Mouse (Mus musculus): ENCODE results near the gene Trpv3. TPM values are rescaled to one million over a fixed set of nuclear protein-coding genes. Genes with fewer than 3 reads are reported as not detected.
"Not testable (repeated sequence)": the region's sequence is repeated elsewhere in the genome, so short reads cannot be mapped to it uniquely, and the experiment has no call there.

Gene Trpv3
- polyA plus RNA-seq, 1 experiment, result not detected

DNA sequence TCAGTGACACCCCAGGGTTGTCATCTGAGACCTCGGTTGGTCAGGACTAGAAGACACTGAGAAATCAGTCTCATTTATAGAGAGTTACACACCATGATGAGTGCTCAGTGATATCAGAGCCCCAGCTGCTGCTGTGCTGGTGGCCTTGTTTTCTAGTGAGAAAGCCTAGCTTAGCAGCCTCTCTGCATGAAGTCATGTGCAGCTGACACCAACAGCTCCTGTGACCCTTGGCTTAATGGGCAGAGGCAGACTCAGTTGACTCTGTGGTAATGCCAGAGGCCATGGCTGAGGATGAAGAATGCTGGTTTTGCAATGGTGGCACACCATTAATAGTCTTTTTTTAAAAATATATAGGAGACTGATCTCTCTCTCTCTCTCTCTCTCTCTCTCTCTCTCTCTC is 22.4 kb downstream of the Trpv3 start:
- H3K36me3 ChIP-seq (ENCODE audit: control insufficient read depth, insufficient read depth, low read length, poor library complexity, severe bottlenecking), result no peaks in the 10 kb centered on the region
- no peak overlapping the region for H3K4me3 ChIP-seq (ENCODE audit: low read depth, low read length)
- no peaks in the 10 kb centered on the region for H3K9me3 ChIP-seq (replicated peaks; ENCODE audit: control insufficient read depth, insufficient read depth, low read length, poor library complexity, severe bottlenecking)
- no peak overlapping the region for H3K27ac ChIP-seq (ENCODE audit: insufficient read depth, low read length)
- TF ChIP-seq EP300 (IDR thresholded peaks at IDR 0.05; ENCODE audit: insufficient read depth, low read depth, low read length), result no peak
- no peak for TF ChIP-seq CTCF (IDR thresholded peaks at IDR 0.05; ENCODE audit: low read depth, low read length)
- TF ChIP-seq POLR2A (IDR thresholded peaks at IDR 0.05; ENCODE audit: insufficient read depth, low read length), result no peak
- no peak overlapping the region for H3K9ac ChIP-seq (ENCODE audit: low read depth, poor library complexity, severe bottlenecking)
- no peaks in the 10 kb centered on the region for H3K4me1 ChIP-seq (ENCODE audit: control insufficient read depth, insufficient read depth, low read length)
- no peaks in the 10 kb centered on the region for H3K27me3 ChIP-seq (ENCODE audit: control insufficient read depth, insufficient read depth, low read length, poor library complexity, severe bottlenecking)

DNA sequence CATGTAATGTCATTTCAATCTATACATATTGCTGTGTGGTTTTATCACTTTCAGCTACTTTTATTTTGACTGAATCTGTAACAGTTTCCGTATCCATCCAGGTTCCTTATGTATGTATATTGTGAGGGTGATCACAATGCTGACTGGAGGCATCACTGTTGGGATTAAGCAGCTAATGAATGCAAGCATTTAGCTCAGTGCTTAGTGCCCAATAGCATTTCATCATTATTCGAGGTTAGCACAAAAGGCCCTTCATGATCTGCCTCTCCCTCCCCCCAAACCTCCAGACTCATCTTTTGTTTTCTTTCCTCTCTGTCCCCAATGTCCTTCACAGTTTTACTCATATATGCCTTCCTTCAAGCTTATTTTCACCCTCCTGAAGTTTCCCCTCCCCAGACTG is 35.9 kb downstream of the Trpv3 start:
- TF ChIP-seq POLR2A (IDR thresholded peaks at IDR 0.05; ENCODE audit: insufficient read depth, low read length) (no peak), EP300 (IDR thresholded peaks at IDR 0.05; ENCODE audit: insufficient read depth, low read depth, low read length) (no peak), CTCF (IDR thresholded peaks at IDR 0.05; ENCODE audit: low read depth, low read length) (no peak)
- H3K4me3 ChIP-seq (ENCODE audit: low read depth, low read length), result no peak overlapping the region
- no peak overlapping the region for H3K27ac ChIP-seq (ENCODE audit: insufficient read depth, low read length)
- H3K9me3 ChIP-seq (replicated peaks; ENCODE audit: control insufficient read depth, insufficient read depth, low read length, poor library complexity, severe bottlenecking), result no peaks in the 10 kb centered on the region
- H3K9ac ChIP-seq (ENCODE audit: low read depth, poor library complexity, severe bottlenecking), result no peak overlapping the region
- H3K27me3 ChIP-seq (ENCODE audit: control insufficient read depth, insufficient read depth, low read length, poor library complexity, severe bottlenecking), result no peaks in the 10 kb centered on the region
- no peaks in the 10 kb centered on the region for H3K36me3 ChIP-seq (ENCODE audit: control insufficient read depth, insufficient read depth, low read length, poor library complexity, severe bottlenecking)
- H3K4me1 ChIP-seq (ENCODE audit: control insufficient read depth, insufficient read depth, low read length), result no peaks in the 10 kb centered on the region

DNA sequence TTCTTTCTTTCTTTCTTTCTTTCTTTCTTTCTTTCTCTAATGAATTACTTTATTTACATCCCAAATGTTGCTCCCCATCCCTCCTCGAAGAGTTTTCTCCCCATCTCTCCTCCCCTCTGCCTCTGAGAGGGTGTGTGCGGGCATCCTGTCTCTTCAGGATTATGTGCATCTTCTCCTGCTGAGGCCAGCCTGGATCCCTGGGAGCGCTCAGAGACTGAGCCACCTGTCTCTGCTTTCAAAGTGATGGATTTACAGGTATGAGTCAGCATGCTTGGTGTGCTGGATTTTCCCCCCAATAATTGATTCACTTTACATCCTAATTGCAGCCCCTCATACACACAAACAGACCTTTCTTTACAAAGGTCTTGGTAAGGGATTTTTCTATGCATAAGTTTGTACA is 48.8 kb downstream of the Trpv3 start:
- H3K4me3 ChIP-seq (ENCODE audit: low read depth, low read length), result no peak overlapping the region
- H3K9ac ChIP-seq (ENCODE audit: low read depth, poor library complexity, severe bottlenecking), result no peak overlapping the region
- peaks cover 6% of the 10 kb centered on the region for H3K4me1 ChIP-seq (ENCODE audit: control insufficient read depth, insufficient read depth, low read length)
- peaks cover 2% of the 10 kb centered on the region; the same call in 1 of the 2 replicates for H3K9me3 ChIP-seq (replicated peaks; ENCODE audit: control insufficient read depth, insufficient read depth, low read length, poor library complexity, severe bottlenecking)
- H3K27ac ChIP-seq (ENCODE audit: insufficient read depth, low read length), result no peak overlapping the region
- TF ChIP-seq POLR2A (IDR thresholded peaks at IDR 0.05; ENCODE audit: insufficient read depth, low read length) (no peak), EP300 (IDR thresholded peaks at IDR 0.05; ENCODE audit: insufficient read depth, low read depth, low read length) (peak; percentile 82)
- H3K27me3 ChIP-seq (ENCODE audit: control insufficient read depth, insufficient read depth, low read length, poor library complexity, severe bottlenecking), result no peaks in the 10 kb centered on the region
- H3K36me3 ChIP-seq (ENCODE audit: control insufficient read depth, insufficient read depth, low read length, poor library complexity, severe bottlenecking), result no peaks in the 10 kb centered on the region

DNA sequence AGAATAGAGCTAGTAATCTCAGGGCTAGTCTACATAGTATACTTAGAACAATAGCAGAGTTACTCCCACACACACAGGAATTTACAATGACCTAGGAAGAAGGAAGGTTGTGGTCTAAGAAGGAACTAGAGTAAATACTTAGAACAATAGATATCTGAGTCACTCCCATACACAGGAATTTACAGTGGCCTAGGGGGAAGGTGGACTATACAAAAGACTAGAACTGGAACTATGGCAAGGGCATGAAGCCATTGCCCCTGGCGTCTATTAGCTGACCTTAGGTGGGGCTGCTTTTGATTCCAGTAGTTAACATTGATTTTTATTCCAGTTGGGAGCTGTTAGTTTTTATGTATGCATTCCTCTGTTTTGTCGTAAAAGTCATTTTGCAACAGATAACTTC is 51.4 kb downstream of the Trpv3 start:
- H3K27ac ChIP-seq (ENCODE audit: insufficient read depth, low read length), result peak overlapping the region; percentile 98
- not testable (repeated sequence) for H3K4me3 ChIP-seq (ENCODE audit: low read depth, low read length); H3K4me1 ChIP-seq (ENCODE audit: control insufficient read depth, insufficient read depth, low read length); H3K9ac ChIP-seq (ENCODE audit: low read depth, poor library complexity, severe bottlenecking); H3K9me3 ChIP-seq (replicated peaks; ENCODE audit: control insufficient read depth, insufficient read depth, low read length, poor library complexity, severe bottlenecking); H3K27me3 ChIP-seq (ENCODE audit: control insufficient read depth, insufficient read depth, low read length, poor library complexity, severe bottlenecking); H3K36me3 ChIP-seq (ENCODE audit: control insufficient read depth, insufficient read depth, low read length, poor library complexity, severe bottlenecking)
- TF ChIP-seq EP300 (IDR thresholded peaks at IDR 0.05; ENCODE audit: insufficient read depth, low read depth, low read length), result peak; percentile 93

DNA sequence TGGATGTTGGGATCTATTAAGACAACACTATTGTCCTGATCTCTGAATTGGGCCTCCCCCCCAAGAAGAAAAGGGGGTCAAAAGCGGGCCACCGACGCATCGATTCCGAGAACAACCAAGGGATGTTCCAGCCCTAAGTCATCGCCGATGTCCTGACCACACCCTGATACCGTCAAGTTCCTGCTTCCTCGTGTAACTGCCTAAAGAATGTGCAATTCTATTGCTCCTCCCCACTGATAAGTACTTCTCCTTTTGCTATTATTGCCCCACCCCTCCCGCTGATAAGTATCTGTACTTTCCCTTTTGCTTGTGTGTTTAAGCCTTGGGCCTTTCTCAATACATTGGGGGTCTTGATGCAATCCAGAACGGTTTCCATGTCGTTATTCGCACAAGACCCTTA is 53.9 kb downstream of the Trpv3 start:
- not testable (repeated sequence) for H3K36me3 ChIP-seq (ENCODE audit: control insufficient read depth, insufficient read depth, low read length, poor library complexity, severe bottlenecking); H3K4me3 ChIP-seq (ENCODE audit: low read depth, low read length); H3K4me1 ChIP-seq (ENCODE audit: control insufficient read depth, insufficient read depth, low read length); H3K9ac ChIP-seq (ENCODE audit: low read depth, poor library complexity, severe bottlenecking); H3K9me3 ChIP-seq (replicated peaks; ENCODE audit: control insufficient read depth, insufficient read depth, low read length, poor library complexity, severe bottlenecking); H3K27me3 ChIP-seq (ENCODE audit: control insufficient read depth, insufficient read depth, low read length, poor library complexity, severe bottlenecking)
- peak overlapping the region; percentile 32; the same call in 1 of the 2 replicates for H3K27ac ChIP-seq (ENCODE audit: insufficient read depth, low read length)

DNA sequence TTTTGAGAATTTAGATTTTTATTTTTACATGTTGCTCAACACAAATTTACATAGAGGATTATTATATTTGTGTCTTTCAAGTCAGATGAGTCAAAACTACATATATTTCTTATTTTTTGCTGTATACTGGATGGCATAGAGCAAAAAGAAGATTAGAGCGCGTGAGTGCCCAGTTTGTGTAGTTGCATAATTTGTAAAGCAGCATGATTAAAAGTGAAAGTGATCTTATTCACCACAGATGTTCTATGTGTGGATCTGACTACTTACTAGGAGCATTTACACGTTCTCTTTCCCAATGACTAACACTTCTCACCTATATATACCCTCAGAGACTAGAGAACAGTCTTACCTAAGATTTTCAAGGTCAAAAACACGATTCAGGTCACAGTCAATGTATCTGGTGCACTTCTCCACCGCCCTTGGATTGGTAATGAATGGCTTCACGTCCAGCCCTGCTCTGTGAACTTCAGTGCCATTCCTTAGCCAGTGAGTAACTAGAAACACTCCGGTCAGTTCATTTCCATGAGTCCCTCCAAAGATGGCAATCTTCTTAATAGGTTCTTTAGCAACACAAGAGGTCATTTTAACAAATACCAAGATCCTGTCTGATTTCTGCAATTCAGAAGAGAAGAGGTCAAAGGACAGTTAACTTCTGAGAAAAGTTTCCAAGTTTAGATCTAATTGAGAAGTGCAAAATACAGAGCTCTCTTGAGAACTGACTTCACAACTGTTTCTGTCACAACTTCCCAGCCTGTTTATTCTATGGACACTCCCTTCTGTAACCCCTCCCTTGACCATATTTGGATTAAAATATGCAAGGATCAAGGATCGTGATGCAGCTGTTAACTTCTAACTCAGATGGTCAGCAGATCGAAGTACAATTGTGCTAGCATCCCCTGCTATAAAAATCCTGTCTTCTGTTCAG is 57.0 kb downstream of the Trpv3 start:
- H3K4me3 ChIP-seq (ENCODE audit: low read depth, low read length), result no peak overlapping the region
- H3K9ac ChIP-seq (ENCODE audit: low read depth, poor library complexity, severe bottlenecking), result no peak overlapping the region
- TF ChIP-seq CTCF (IDR thresholded peaks at IDR 0.05; ENCODE audit: low read depth, low read length) (no peak), POLR2A (IDR thresholded peaks at IDR 0.05; ENCODE audit: insufficient read depth, low read length) (no peak), EP300 (IDR thresholded peaks at IDR 0.05; ENCODE audit: insufficient read depth, low read depth, low read length) (no peak)
- no peaks in the 10 kb centered on the region for H3K27me3 ChIP-seq (ENCODE audit: control insufficient read depth, insufficient read depth, low read length, poor library complexity, severe bottlenecking)
- H3K4me1 ChIP-seq (ENCODE audit: control insufficient read depth, insufficient read depth, low read length), result peaks cover 4% of the 10 kb centered on the region
- peaks cover 8% of the 10 kb centered on the region for H3K9me3 ChIP-seq (replicated peaks; ENCODE audit: control insufficient read depth, insufficient read depth, low read length, poor library complexity, severe bottlenecking)
- peaks cover 2% of the 10 kb centered on the region; the same call in 1 of the 2 replicates for H3K36me3 ChIP-seq (ENCODE audit: control insufficient read depth, insufficient read depth, low read length, poor library complexity, severe bottlenecking)
- no peak overlapping the region; the same call in 1 of the 2 replicates for H3K27ac ChIP-seq (ENCODE audit: insufficient read depth, low read length)
